Mouse (Mus musculus): Measurements from ENCODE around the gene Ormdl2.

DNA sequence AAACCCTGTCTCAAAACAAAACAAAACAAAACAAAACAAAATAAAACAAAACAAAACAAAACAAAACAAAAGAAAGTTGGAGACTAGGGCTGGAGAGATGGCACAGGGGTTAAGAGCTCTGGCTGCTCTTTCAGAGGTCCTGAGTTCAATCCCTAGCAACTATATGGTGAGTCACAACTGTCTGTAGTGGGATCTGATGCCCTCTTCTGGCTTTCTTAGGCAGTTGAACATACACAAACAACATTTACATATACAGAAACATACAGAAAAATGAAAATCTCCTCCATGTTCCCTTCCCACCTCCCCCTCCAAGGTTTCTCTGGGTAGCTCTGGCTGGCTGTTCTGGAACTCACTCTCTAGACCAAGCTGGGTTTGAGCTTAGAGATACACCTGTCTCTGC lies 29.4 kb downstream of the Ormdl2 start:
- TF ChIP-seq TAL1 (IDR thresholded peaks at IDR 0.05; ENCODE audit: low read length) = no peak
- no peak for TF ChIP-seq GATA1 (IDR thresholded peaks at IDR 0.05; ENCODE audit: low read length)
